Mouse (Mus musculus): ENCODE measurements around the gene Zfp692. TPM values are rescaled to one million over a fixed set of nuclear protein-coding genes. Genes with fewer than 3 reads are reported as not detected.
"Not testable (repeated sequence)": the region's sequence is repeated elsewhere in the genome, so short reads cannot be mapped to it uniquely, and the experiment has no call there.

Zfp692 gene
- total RNA-seq, 2 experiments from 2014 or later: 26.7 to 66.1 TPM

- ATAC-seq (replicated peaks; ENCODE audit: low FRiP score, low TSS enrichment, poor library complexity, severe bottlenecking): no peak
These were observed 3.3 kb upstream of the Zfp692 start for GRCm38 (mm10) chr11:58303594-58303993.

GRCm38 (mm10) chr11:58305299-58305698, 1.6 kb upstream of the Zfp692 start:
- not testable (repeated sequence) for ATAC-seq (replicated peaks; ENCODE audit: low FRiP score, low TSS enrichment, poor library complexity, severe bottlenecking)

GRCm38 (mm10) chr11:58307411-58308080, 677 bp downstream of the Zfp692 start:
- ATAC-seq (replicated peaks; ENCODE audit: low FRiP score, low TSS enrichment, poor library complexity, severe bottlenecking): peak; percentile 82

- no peak for ATAC-seq (replicated peaks; ENCODE audit: low FRiP score, low TSS enrichment, poor library complexity, severe bottlenecking)
These were observed 1.8 kb downstream of the Zfp692 start for GRCm38 (mm10) chr11:58308661-58309060.

GRCm38 (mm10) chr11:58314069-58314468, 7.2 kb downstream of the Zfp692 start:
- ATAC-seq (replicated peaks; ENCODE audit: low FRiP score, low TSS enrichment, poor library complexity, severe bottlenecking): 0 out of 2 replicates have a peak, but pooled peaks have one; percentile 13

GRCm38 (mm10) chr11:58315536-58316168, 8.8 kb downstream of the Zfp692 start:
- no peak for ATAC-seq (replicated peaks; ENCODE audit: low FRiP score, low TSS enrichment, poor library complexity, severe bottlenecking)

- ATAC-seq (replicated peaks; ENCODE audit: low FRiP score, low TSS enrichment, poor library complexity, severe bottlenecking): peak; percentile 12; the same call in 1 of the 2 replicates
These were observed 9.5 kb downstream of the Zfp692 start for GRCm38 (mm10) chr11:58316344-58316743.

GRCm38 (mm10) chr11:58316768-58317390, 10.0 kb downstream of the Zfp692 start:
- peak; percentile 24; the same call in 1 of the 2 replicates for ATAC-seq (replicated peaks; ENCODE audit: low FRiP score, low TSS enrichment, poor library complexity, severe bottlenecking)

GRCm38 (mm10) chr11:58322824-58323569, 16.1 kb downstream of the Zfp692 start:
- ATAC-seq (replicated peaks; ENCODE audit: low FRiP score, low TSS enrichment, poor library complexity, severe bottlenecking): peak; percentile 90

GRCm38 (mm10) chr11:58323570-58324340, 16.9 kb downstream of the Zfp692 start:
- ATAC-seq (replicated peaks; ENCODE audit: low FRiP score, low TSS enrichment, poor library complexity, severe bottlenecking): peak; percentile 5; the same call in 1 of the 2 replicates

GRCm38 (mm10) chr11:58324614-58325229, 17.9 kb downstream of the Zfp692 start:
- peak; percentile 59 for ATAC-seq (replicated peaks; ENCODE audit: low FRiP score, low TSS enrichment, poor library complexity, severe bottlenecking)

GRCm38 (mm10) chr11:58326781-58327180, 19.9 kb downstream of the Zfp692 start:
- ATAC-seq (replicated peaks; ENCODE audit: low FRiP score, low TSS enrichment, poor library complexity, severe bottlenecking): no peak

- ATAC-seq (replicated peaks; ENCODE audit: low FRiP score, low TSS enrichment, poor library complexity, severe bottlenecking): peak; percentile 23
These were observed 23.0 kb downstream of the Zfp692 start for GRCm38 (mm10) chr11:58329906-58330275.

- peak; percentile 92 for ATAC-seq (replicated peaks; ENCODE audit: low FRiP score, low TSS enrichment, poor library complexity, severe bottlenecking)
These were observed 23.6 kb downstream of the Zfp692 start, which contains the start of the genes Zfp672 and Sh3bp5l for GRCm38 (mm10) chr11:58330276-58331148. Gene Zfp672 (minus strand): TSS chr11:58330339. Gene Sh3bp5l (plus strand): TSS chr11:58330724.

GRCm38 (mm10) chr11:58331149-58331495, 24.3 kb downstream of the Zfp692 start:
- ATAC-seq (replicated peaks; ENCODE audit: low FRiP score, low TSS enrichment, poor library complexity, severe bottlenecking): no peak

- ATAC-seq (replicated peaks; ENCODE audit: low FRiP score, low TSS enrichment, poor library complexity, severe bottlenecking): no peak
These were observed 24.7 kb downstream of the Zfp692 start for GRCm38 (mm10) chr11:58331546-58331945.

- no peak for ATAC-seq (replicated peaks; ENCODE audit: low FRiP score, low TSS enrichment, poor library complexity, severe bottlenecking)
These were observed 27.9 kb downstream of the Zfp692 start for GRCm38 (mm10) chr11:58334746-58335145.

GRCm38 (mm10) chr11:58346745-58347144, 39.9 kb downstream of the Zfp692 start:
- no peak for ATAC-seq (replicated peaks; ENCODE audit: low FRiP score, low TSS enrichment, poor library complexity, severe bottlenecking)
